Mouse (Mus musculus): ENCODE results near the gene Smim15. TPM values are rescaled to one million over a fixed set of nuclear protein-coding genes. Genes with fewer than 3 reads are reported as not detected.

The Smim15 gene
- polyA plus RNA-seq, 2 experiments, result 17.1 to 24.7 TPM

GRCm38 (mm10) chr13:108039375-108039774 is 4.9 kb upstream of the Smim15 start:
- Histone ChIP-seq H3K27ac (no peak overlapping the region), H3K9me3 (ENCODE audit: control insufficient read depth, low read length) (no peaks in the 10 kb centered on the region), H3K4me2 (ENCODE audit: low read depth) (no peak overlapping the region), H3K27me3 (ENCODE audit: control insufficient read depth, insufficient read depth, low read length) (no peaks in the 10 kb centered on the region), H3K4me3 (ENCODE audit: insufficient read depth in 1 of 2, low read depth in 2 of 2, low read length in 2 of 2) (no peak overlapping the region), H3K9ac (replicated peaks) (no peak overlapping the region), H3K36me3 (replicated peaks; ENCODE audit: control insufficient read depth, insufficient read depth, low read depth) (no peaks in the 10 kb centered on the region), H3K4me1 (replicated peaks; ENCODE audit: control insufficient read depth in 2 of 2, insufficient read depth in 2 of 2, low read length in 1 of 2) (peaks cover 6 to 18% of the 10 kb centered on the region in 2 experiments)
- DNase-seq (ENCODE audit: low read depth in 3 of 3, low spot score in 3 of 3) (no peak), ATAC-seq (ENCODE audit: insufficient read depth) (no peak)
- TF ChIP-seq EP300 (IDR thresholded peaks at IDR 0.05; ENCODE audit: low read depth) (no peak), CTCF (IDR thresholded peaks at IDR 0.05; ENCODE audit: low read depth) (no peak)
- WGBS (ENCODE audit: insufficient replicate concordance), result 61% methylated on average over 6 of the region's 6 CpGs

- H3K4me1 ChIP-seq (replicated peaks; ENCODE audit: control insufficient read depth in 2 of 2, insufficient read depth in 2 of 2, low read length in 1 of 2), result peaks cover 6 to 18% of the 10 kb centered on the region in 2 experiments
- H3K9me3 ChIP-seq (ENCODE audit: control insufficient read depth, low read length), result no peaks in the 10 kb centered on the region
- WGBS (ENCODE audit: insufficient replicate concordance), result 42% methylated on average over 9 of the region's 9 CpGs
- H3K4me2 ChIP-seq (ENCODE audit: low read depth), result no peak overlapping the region
- no peak overlapping the region for H3K9ac ChIP-seq (replicated peaks)
- no peak overlapping the region for H3K4me3 ChIP-seq (ENCODE audit: insufficient read depth in 1 of 2, low read depth in 2 of 2, low read length in 2 of 2)
- no peak for ATAC-seq (ENCODE audit: insufficient read depth)
- H3K36me3 ChIP-seq (replicated peaks; ENCODE audit: control insufficient read depth, insufficient read depth, low read depth), result no peaks in the 10 kb centered on the region
- DNase-seq (ENCODE audit: low read depth in 3 of 3, low spot score in 3 of 3), result no peak
- no peak overlapping the region for H3K27ac ChIP-seq
- H3K27me3 ChIP-seq (ENCODE audit: control insufficient read depth, insufficient read depth, low read length), result no peaks in the 10 kb centered on the region
- TF ChIP-seq CTCF (IDR thresholded peaks at IDR 0.05; ENCODE audit: low read depth), result no peak
- no peak for TF ChIP-seq EP300 (IDR thresholded peaks at IDR 0.05; ENCODE audit: low read depth)
Observed at GRCm38 (mm10) chr13:108039902-108040301, 4.3 kb upstream of the Smim15 start.

GRCm38 (mm10) chr13:108040451-108040850 is 3.8 kb upstream of the Smim15 start:
- no peaks in the 10 kb centered on the region for H3K27me3 ChIP-seq (ENCODE audit: control insufficient read depth, insufficient read depth, low read length)
- H3K4me3 ChIP-seq (ENCODE audit: insufficient read depth in 1 of 2, low read depth in 2 of 2, low read length in 2 of 2), result no peak overlapping the region
- TF ChIP-seq CTCF (IDR thresholded peaks at IDR 0.05; ENCODE audit: low read depth) (no peak), EP300 (IDR thresholded peaks at IDR 0.05; ENCODE audit: low read depth) (no peak)
- DNase-seq (ENCODE audit: low read depth in 3 of 3, low spot score in 3 of 3), result no peak
- H3K9ac ChIP-seq (replicated peaks), result no peak overlapping the region
- H3K36me3 ChIP-seq (replicated peaks; ENCODE audit: control insufficient read depth, insufficient read depth, low read depth), result no peaks in the 10 kb centered on the region
- no peak overlapping the region for H3K4me2 ChIP-seq (ENCODE audit: low read depth)
- peaks cover 9 to 18% of the 10 kb centered on the region in 2 experiments for H3K4me1 ChIP-seq (replicated peaks; ENCODE audit: control insufficient read depth in 2 of 2, insufficient read depth in 2 of 2, low read length in 1 of 2)
- ATAC-seq (ENCODE audit: insufficient read depth), result no peak
- 59% methylated on average over 3 of the region's 3 CpGs for WGBS (ENCODE audit: insufficient replicate concordance)
- H3K9me3 ChIP-seq (ENCODE audit: control insufficient read depth, low read length), result no peaks in the 10 kb centered on the region
- no peak overlapping the region for H3K27ac ChIP-seq

GRCm38 (mm10) chr13:108041358-108041757 is 2.9 kb upstream of the Smim15 start:
- H3K4me2 ChIP-seq (ENCODE audit: low read depth), result no peak overlapping the region
- 1% methylated on average over 7 of the region's 7 CpGs for WGBS (ENCODE audit: insufficient replicate concordance)
- ATAC-seq (ENCODE audit: insufficient read depth), result no peak

GRCm38 (mm10) chr13:108043431-108044221 is 620 bp upstream of the Smim15 start:
- WGBS (ENCODE audit: insufficient replicate concordance), result 3% methylated on average over 23 of the region's 23 CpGs
- peak in 2 of 3 experiments; percentile 26 to 28 for DNase-seq (ENCODE audit: low read depth in 3 of 3, low spot score in 3 of 3)

More at GRCm38 (mm10) chr13:108041358-108041757, 2.9 kb upstream of the Smim15 start:
- Histone ChIP-seq H3K9ac (replicated peaks) (no peak overlapping the region), H3K27ac (no peak overlapping the region), H3K27me3 (ENCODE audit: control insufficient read depth, insufficient read depth, low read length) (no peaks in the 10 kb centered on the region), H3K36me3 (replicated peaks; ENCODE audit: control insufficient read depth, insufficient read depth, low read depth) (no peaks in the 10 kb centered on the region), H3K4me3 (ENCODE audit: insufficient read depth in 1 of 2, low read depth in 2 of 2, low read length in 2 of 2) (no peak overlapping the region), H3K4me1 (replicated peaks; ENCODE audit: control insufficient read depth in 2 of 2, insufficient read depth in 2 of 2, low read length in 1 of 2) (peaks cover 9 to 24% of the 10 kb centered on the region in 2 experiments), H3K9me3 (ENCODE audit: control insufficient read depth, low read length) (no peaks in the 10 kb centered on the region)
- DNase-seq (ENCODE audit: low read depth in 3 of 3, low spot score in 3 of 3), result peak; percentile 14 to 49 (median 37)
- TF ChIP-seq CTCF (IDR thresholded peaks at IDR 0.05; ENCODE audit: low read depth) (peak; percentile 71), EP300 (IDR thresholded peaks at IDR 0.05; ENCODE audit: low read depth) (no peak)

More at GRCm38 (mm10) chr13:108043431-108044221, 620 bp upstream of the Smim15 start:
- H3K27me3 ChIP-seq (ENCODE audit: control insufficient read depth, insufficient read depth, low read length), result no peaks in the 10 kb centered on the region
- ATAC-seq (ENCODE audit: insufficient read depth), result peak; percentile 30
- H3K4me3 ChIP-seq (ENCODE audit: insufficient read depth in 1 of 2, low read depth in 2 of 2, low read length in 2 of 2), result peak overlapping the region; percentile 57 to 98
- peaks cover 11% of the 10 kb centered on the region for H3K36me3 ChIP-seq (replicated peaks; ENCODE audit: control insufficient read depth, insufficient read depth, low read depth)
- H3K9ac ChIP-seq (replicated peaks), result peak overlapping the region; percentile 85
- H3K27ac ChIP-seq, result peak overlapping the region; percentile 60
- H3K4me1 ChIP-seq (replicated peaks; ENCODE audit: control insufficient read depth in 2 of 2, insufficient read depth in 2 of 2, low read length in 1 of 2), result peaks cover 9 to 24% of the 10 kb centered on the region in 2 experiments
- peak overlapping the region; percentile 100 for H3K4me2 ChIP-seq (ENCODE audit: low read depth)
- no peaks in the 10 kb centered on the region for H3K9me3 ChIP-seq (ENCODE audit: control insufficient read depth, low read length)
- TF ChIP-seq EP300 (IDR thresholded peaks at IDR 0.05; ENCODE audit: low read depth) (no peak), CTCF (IDR thresholded peaks at IDR 0.05; ENCODE audit: low read depth) (no peak)
